Mouse (Mus musculus) megakaryocyte progenitor cell, adult 5-6 weeks (primary cell): Measurements from ENCODE around the gene Cnot1. TPM values are rescaled to one million over a fixed set of nuclear protein-coding genes. Genes with fewer than 3 reads are reported as not detected.

ENCODE experiments used
- ATAC-seq: replicated peaks from 2 replicates; pipeline ENCODE4 v1.8.0; 2016; ENCODE audit warnings: mild to moderate bottlenecking, moderate TSS enrichment, inconsistent platforms; ENCODE audit not compliant: poor library complexity
- total RNA-seq, 2 experiments: library from RNA; stranded (forward) in 1 of 2; stranded (reverse) in 1 of 2; fragments of 157-497, 149-512 nt in 1 of 2; fragments of 200-1000 nt in 1 of 2; gene quantifications; 2 replicates each; pipeline versions ENCODE4 v1.2.3 to v1.2.4; 2015 to 2017

Cnot1 gene
- total RNA-seq, 2 experiments from 2014 or later, result 104 to 287 TPM

DNA sequence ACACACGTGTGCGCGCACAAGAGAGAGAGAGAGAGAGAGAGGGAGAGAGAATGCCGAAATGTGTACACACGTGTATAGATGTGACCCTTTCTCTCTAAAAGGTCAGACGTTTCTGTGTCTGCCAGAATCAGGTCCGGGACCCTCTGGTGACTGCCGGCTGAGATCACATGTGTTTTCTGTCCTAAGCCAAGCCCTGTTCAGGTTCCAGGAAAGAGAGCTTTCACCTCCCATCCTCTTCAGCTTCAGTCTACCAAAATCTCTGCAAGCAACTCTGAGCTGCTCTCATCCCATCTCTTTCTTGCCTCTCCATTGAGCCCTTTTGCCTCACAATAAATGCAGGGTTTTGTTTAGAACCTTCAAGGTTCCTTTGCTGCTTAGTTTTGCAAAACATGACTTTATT lies 110.6 kb downstream of the Cnot1 start:
- ATAC-seq, result no peak

DNA sequence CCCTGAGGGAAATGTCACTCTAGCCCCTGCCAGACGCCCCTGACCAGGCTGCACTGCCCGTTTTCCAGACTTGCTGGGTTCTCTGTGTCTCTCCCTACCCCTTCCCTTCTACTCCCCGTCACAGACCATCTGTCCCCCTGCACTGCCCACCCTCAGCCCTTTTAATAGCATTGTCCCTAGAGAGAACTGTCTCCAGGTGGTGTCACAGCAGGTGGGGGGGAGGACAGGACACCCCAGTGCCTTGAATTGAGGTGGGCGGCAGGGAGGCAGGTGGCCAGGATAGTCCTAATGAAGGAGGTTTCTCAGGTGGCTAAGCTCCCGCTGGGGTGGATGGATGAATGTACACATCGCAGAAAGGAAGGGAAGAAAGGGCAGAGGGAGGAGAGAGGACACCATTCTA lies 112.6 kb downstream of the Cnot1 start:
- ATAC-seq, result no peak

DNA sequence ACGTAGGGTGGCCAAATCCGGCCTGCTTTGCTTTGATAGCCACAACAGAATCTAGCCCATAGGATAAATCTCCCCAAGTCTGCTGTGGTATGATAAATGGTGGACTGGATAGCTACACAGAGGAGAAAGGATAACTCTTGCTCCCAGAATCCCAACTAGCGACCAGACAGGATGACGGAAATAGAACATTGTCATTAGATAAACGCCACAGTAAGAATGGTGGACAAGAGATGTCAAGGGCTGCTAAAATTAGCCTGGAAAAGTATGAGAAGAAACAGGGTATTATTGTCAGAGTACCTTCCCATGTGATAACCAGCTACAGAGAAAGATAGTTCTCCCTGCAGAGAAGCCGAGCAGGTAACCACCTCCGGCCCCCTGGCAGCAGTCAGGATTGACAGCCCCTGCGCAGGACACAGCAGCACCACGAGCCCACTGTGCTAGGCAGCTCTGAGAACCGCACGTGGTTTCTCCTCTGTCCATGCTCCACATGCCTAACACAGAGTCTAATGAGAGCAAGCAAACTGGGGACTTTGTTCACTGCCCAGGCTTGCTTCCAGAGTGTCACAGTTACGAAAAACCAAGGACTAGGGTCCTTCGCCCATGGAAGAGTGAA lies 116.2 kb downstream of the Cnot1 start:
- no peak for ATAC-seq

- ATAC-seq, result no peak
Observed at GRCm38 (mm10) chr8:95688073-95688672, 119.1 kb downstream of the Cnot1 start.

DNA sequence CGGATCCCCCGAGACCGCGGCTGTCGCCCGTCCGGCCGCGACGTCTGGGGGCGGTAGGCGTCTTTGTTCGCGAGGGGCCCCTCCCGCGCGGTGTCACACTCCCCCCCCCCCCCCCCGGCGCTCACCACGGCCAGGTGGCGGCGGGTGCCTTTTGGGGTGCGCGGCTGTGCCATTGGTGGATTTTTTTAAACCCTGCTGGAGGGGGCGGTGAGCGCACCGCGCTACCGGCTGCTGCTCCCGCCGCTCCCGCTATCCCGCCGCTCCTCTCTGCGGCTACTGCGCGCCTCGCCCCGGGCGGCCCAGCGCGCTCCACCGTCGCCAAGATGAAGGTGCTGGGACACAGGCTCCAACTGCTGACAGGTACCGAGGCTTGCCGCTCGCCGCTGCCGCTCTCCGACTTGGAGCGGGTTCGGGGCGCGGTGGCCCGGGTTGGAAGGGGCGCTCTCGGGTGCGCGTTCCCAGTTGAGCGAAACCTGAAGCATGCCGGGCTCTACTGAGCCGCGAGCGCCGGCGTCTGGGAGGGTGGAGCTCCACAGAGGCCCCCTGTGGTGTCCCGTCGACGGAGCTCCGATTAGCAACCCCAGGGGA lies 129.1 kb downstream of the Cnot1 start:
- ATAC-seq, result 0 out of 2 replicates have a peak, but pooled peaks have one; percentile 13

GRCm38 (mm10) chr8:95677591-95678023 lies 129.7 kb downstream of the Cnot1 start:
- ATAC-seq, result no peak

GRCm38 (mm10) chr8:95676631-95677030 lies 130.6 kb downstream of the Cnot1 start, which contains the start of gene Ndrg4:
TSS of gene Ndrg4 (plus strand) at chr8:95676980.
- no peak for ATAC-seq

- ATAC-seq, result no peak
Observed at GRCm38 (mm10) chr8:95672811-95673210, 134.5 kb downstream of the Cnot1 start.

DNA sequence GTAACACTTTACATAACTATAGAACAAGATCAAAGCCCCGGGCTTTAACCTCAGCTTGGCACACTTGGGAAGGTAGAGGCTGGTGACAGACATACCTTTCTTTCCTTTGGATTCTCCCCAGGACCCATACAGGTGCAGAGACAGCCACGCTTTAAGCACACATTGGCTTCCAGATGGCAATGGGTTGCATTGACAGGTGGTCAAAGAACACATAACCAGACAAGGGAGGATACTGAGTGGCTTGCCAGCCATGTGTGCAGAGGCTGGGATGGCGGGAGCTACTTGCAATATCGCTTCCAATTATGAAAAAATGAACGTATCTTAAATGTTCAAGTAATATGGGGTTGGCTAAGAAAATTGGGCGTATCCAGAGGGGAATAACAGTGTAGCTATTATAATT lies 135.4 kb downstream of the Cnot1 start:
- ATAC-seq, result no peak

DNA sequence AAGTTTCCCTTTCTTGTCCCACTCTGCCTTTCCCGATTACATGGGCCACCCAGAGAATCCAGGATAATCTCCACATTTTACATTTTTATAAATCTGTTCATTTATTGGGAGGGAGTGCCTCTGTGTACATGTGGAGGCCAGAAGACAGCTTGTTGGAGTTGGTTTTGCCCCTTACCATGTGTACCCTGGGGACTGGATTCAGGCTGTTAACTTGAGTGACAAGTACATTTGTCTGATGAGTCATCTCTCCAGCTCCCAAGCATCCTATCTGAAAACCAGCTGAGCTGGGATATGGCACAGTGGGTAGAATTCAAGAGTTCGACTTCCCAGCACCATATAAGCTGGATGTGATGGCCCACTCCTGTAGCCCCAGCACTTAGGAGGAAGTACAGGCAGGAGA lies 137.3 kb downstream of the Cnot1 start:
- ATAC-seq, result no peak

Other genes with a start within 250 kb of the Cnot1 start
- gene Prss54, start 231.1 kb downstream of the Cnot1 start, total RNA-seq (2015), result not detected in 2 replicates
- gene Prss54, start 231.1 kb downstream of the Cnot1 start, total RNA-seq (2017), result not detected in 2 replicates
- 15.8 and 19.6 TPM in 2 replicates for gene Gins3, start 174.0 kb downstream of the Cnot1 start, total RNA-seq (2015)
- 21.8 and 24.3 TPM in 2 replicates for gene Gins3, start 174.0 kb downstream of the Cnot1 start, total RNA-seq (2017)
- not detected in 2 replicates for gene Ndrg4, start 130.5 kb downstream of the Cnot1 start, total RNA-seq (2015)
- not detected in 2 replicates for gene Ndrg4, start 130.5 kb downstream of the Cnot1 start, total RNA-seq (2017)
- 29.8 and 31.8 TPM in 2 replicates for gene Setd6, start 91.6 kb downstream of the Cnot1 start, total RNA-seq (2015)
- 48.4 and 48.9 TPM in 2 replicates for gene Setd6, start 91.6 kb downstream of the Cnot1 start, total RNA-seq (2017)
- 126 and 160 TPM in 2 replicates for gene Sap18b, start 17.9 kb upstream of the Cnot1 start, total RNA-seq (2015)
- gene Sap18b, start 17.9 kb upstream of the Cnot1 start, total RNA-seq (2017), result 314 and 323 TPM in 2 replicates
- 6.4 and 6.8 TPM in 2 replicates for gene Slc38a7, start 46.1 kb upstream of the Cnot1 start, total RNA-seq (2015)
- gene Slc38a7, start 46.1 kb upstream of the Cnot1 start, total RNA-seq (2017), result 4.2 and 5.1 TPM in 2 replicates
- 138 and 157 TPM in 2 replicates for gene Got2, start 81.1 kb upstream of the Cnot1 start, total RNA-seq (2015)
- 116 and 132 TPM in 2 replicates for gene Got2, start 81.1 kb upstream of the Cnot1 start, total RNA-seq (2017)